8 mouse cellular contexts compared by ENCODE assay signal in the genomic region with DNA sequence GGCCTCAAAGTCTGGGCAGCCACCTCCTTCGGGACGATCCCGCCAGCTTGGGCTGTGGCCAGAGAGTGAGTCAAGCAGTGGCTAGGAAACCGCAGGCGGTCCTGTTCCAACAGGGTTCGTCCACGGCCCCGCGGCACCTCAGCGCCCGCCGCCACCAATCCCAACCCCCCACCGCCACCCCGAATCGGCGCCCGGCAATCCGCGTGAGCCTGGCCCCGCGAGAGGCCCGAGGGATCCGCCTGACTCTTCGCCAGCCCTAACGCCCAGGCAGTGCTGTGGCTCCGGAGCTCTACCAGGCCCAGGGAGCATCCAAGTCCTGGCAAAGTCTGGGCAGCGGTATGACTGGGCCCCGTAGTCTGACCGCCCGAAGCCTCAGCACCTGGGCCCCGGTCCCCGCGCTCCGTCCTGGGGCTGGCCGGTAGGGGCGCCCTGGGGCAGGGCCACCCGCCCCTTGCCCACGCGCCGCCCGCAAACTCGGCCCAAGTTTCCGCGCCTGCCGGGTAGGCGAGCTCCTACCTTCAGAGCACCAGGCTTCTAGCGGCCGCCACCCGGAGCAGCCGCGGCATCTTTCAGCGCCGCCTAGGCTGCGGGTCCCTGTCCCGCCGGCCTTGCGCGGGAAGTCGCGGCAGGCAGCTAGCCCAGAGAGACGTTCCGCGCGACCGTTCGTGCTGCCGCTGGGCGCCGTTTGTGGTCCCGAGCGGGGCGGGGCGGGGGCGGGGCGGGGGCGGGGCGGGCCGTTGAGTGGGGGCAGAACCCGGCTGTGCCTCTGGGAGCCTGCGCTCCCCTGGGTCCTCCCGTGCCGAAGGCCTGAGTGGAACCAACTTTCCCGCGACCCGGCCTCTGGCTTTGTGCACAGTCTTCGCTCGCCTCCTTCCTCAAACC. TPM values are rescaled to one million over a fixed set of nuclear protein-coding genes. Genes with fewer than 3 reads are reported as not detected.
A peak's percentile ranks its signal among the peaks of the same experiment; 100 is the strongest.
DNase-seq lines count a peak whose midpoint lies in the region; ATAC-seq and TF ChIP-seq lines count a peak whose summit lies in the region.

1700017B05Rik (minus strand) TSS at position 700 of the 882 bp plus-strand sequence.

- no peaks in the 10 kb centered on the region; the same call in 1 of the 2 replicates for H3K4me1 ChIP-seq in embryonic facial prominence, embryonic 11.5 days (ENCODE audit: control insufficient read depth, insufficient read depth, low read length)
- H3K4me1 ChIP-seq in midbrain, postnatal 0 days (ENCODE audit: insufficient read depth, low read length) = 0 out of 2 replicates have a peak, but pooled peaks cover 2% of the 10 kb centered on the region

- peak within 1 kb of the TSS; percentile 72 for H3K4me2 ChIP-seq in embryonic facial prominence, embryonic 11.5 days (ENCODE audit: low read depth, low read length)
- H3K4me2 ChIP-seq in midbrain, postnatal 0 days (ENCODE audit: low read depth, low read length, poor library complexity, severe bottlenecking) = peak within 1 kb of the TSS; percentile 98

- TF ChIP-seq CTCF in midbrain, postnatal 0 days (IDR thresholded peaks at IDR 0.05) = peak; percentile 67

- H3K36me3 ChIP-seq in embryonic facial prominence, embryonic 11.5 days (replicated peaks; ENCODE audit: control insufficient read depth, insufficient read depth, low read depth, low read length) = no peaks in the 10 kb centered on the region; the same call in 1 of the 2 replicates
- H3K36me3 ChIP-seq in midbrain, postnatal 0 days (ENCODE audit: insufficient read depth, low read length) = peaks cover 6% of the 10 kb centered on the region; the same call in 1 of the 2 replicates

- ATAC-seq in embryonic facial prominence, embryonic 11.5 days (replicated peaks; ENCODE audit: insufficient number of reproducible peaks, low FRiP score, low TSS enrichment, low read depth) = peak; percentile 69
- ATAC-seq in midbrain, postnatal 0 days (ENCODE audit: low FRiP score) = peak; percentile 76

- H3K9me3 ChIP-seq in embryonic facial prominence, embryonic 11.5 days (replicated peaks; ENCODE audit: control insufficient read depth, low read length) = no peaks in the 10 kb centered on the region
- no peaks in the 10 kb centered on the region for H3K9me3 ChIP-seq in midbrain, postnatal 0 days (ENCODE audit: low read length)

- H3K27ac ChIP-seq in embryonic facial prominence, embryonic 11.5 days (replicated peaks; ENCODE audit: low read depth, low read length) = peak within 1 kb of the TSS; percentile 16; the same call in 1 of the 2 replicates
- peak within 1 kb of the TSS; percentile 26; the same call in 1 of the 2 replicates for H3K27ac ChIP-seq in midbrain, postnatal 0 days (ENCODE audit: low read depth, low read length)

- no peaks in the 10 kb centered on the region for H3K27me3 ChIP-seq in embryonic facial prominence, embryonic 11.5 days (ENCODE audit: control insufficient read depth, insufficient read depth, low read length)
- no peaks in the 10 kb centered on the region for H3K27me3 ChIP-seq in midbrain, postnatal 0 days (ENCODE audit: insufficient read depth, low read length)

- peak within 1 kb of the TSS; percentile 87 for H3K9ac ChIP-seq in embryonic facial prominence, embryonic 11.5 days (replicated peaks; ENCODE audit: low read length)
- peak within 1 kb of the TSS; percentile 74 for H3K9ac ChIP-seq in midbrain, postnatal 0 days (replicated peaks; ENCODE audit: low read length, poor library complexity, severe bottlenecking)

- DNase-seq in A20 (ENCODE audit: low read depth, low spot score) = peak; percentile 92
- DNase-seq in adrenal gland, postnatal 25 days = peak; percentile 88
- DNase-seq in embryonic facial prominence, embryonic 11.5 days (ENCODE audit: low spot score) = peak; percentile 79
- DNase-seq in heart, adult 8-10 months (ENCODE audit: low spot score) = peak; percentile 58
- peak; percentile 54 to 75 for DNase-seq in kidney, adult 8-10 months
- peak; percentile 92 for DNase-seq in liver
- peak; percentile 53 for DNase-seq in midbrain, postnatal 0 days (ENCODE audit: low spot score)
- peak; percentile 89 to 91 for DNase-seq in spleen, postnatal 10 days (ENCODE audit: low spot score in 2 of 2)

- peak within 1 kb of the TSS; percentile 77 for H3K4me3 ChIP-seq in embryonic facial prominence, embryonic 11.5 days (ENCODE audit: low read depth, low read length)
- peak within 1 kb of the TSS; percentile 71 for H3K4me3 ChIP-seq in midbrain, postnatal 0 days (ENCODE audit: low read depth, low read length)

- WGBS in embryonic facial prominence, embryonic 11.5 days = under 1% methylated on average over 82 of the region's 87 CpGs
- under 1% methylated on average over 64 of the region's 87 CpGs for WGBS in midbrain, postnatal 0 days

RNA-seq across cellular contexts. Expression of gene 1700017B05Rik, which starts in this region (rescaled TPM):
- 40.7 and 45.1 TPM in 2 replicates for total RNA-seq in adrenal gland, postnatal 25 days (2021)
- polyA plus RNA-seq in embryonic facial prominence, embryonic 11.5 days (2014; fragmentation: Nextera tagmentation; extraction: Ambion mirVana) = 11.9 and 14.0 TPM in 2 replicates
- 10 to 100 TPM in 2 of 4 experiments, 1 to 10 TPM in 2; 7.9 to 10.7 (median 9.4) TPM for total RNA-seq in heart, adult 8-10 months (2022)
- total RNA-seq in midbrain, postnatal 0 days (2014; rRNA removed) = 10.9 and 13.0 TPM in 2 replicates
- 4.5 and 5.0 TPM in 2 replicates for polyA plus RNA-seq in midbrain, postnatal 0 days (2015; fragmentation: Nextera tagmentation; extraction: Ambion mirVana)

Comparison
In these comparisons a context has a peak if more than half of its experiments do, and no peak if none do; other contexts are left out.
1. Peak in every context shown above with its lines: DNase-seq, ATAC-seq, H3K4me3 ChIP-seq and H3K27ac ChIP-seq.